Mouse (Mus musculus) CH12.LX (cell line): ENCODE measurements around the gene Pithd1. TPM values are rescaled to one million over a fixed set of nuclear protein-coding genes. Genes with fewer than 3 reads are reported as not detected.
A peak's percentile ranks its signal among the peaks of the same experiment; 100 is the strongest.

Experiments
- DNase-seq: peaks from one replicate; pipeline ENCODE4 v3.0.0-alpha.2; 2013; ENCODE audit errors: extremely low read depth
- H3K27ac ChIP-seq: 2 replicates; pipeline ENCODE4 v1.5.1; 2012; ENCODE audit warnings: low read depth, mild to moderate bottlenecking, control low read depth, moderate library complexity; ENCODE audit not compliant: insufficient read depth
- H3K27me3 ChIP-seq: replicated peaks from 2 replicates; pipeline ENCODE3; 2012; ENCODE audit warnings: inconsistent platforms
- H3K36me3 ChIP-seq, 2 experiments: replicated peaks in 1 of 2; 2 replicates each; pipeline versions ENCODE3 to v1.6.1; 2012; ENCODE audit warnings: inconsistent platforms in 1 of 2, low read length in 1 of 2, mild to moderate bottlenecking in 1 of 2, mixed read lengths in 1 of 2, moderate library complexity in 1 of 2; ENCODE audit not compliant: control insufficient read depth in 1 of 2, insufficient read depth in 1 of 2
- H3K4me1 ChIP-seq, 2 experiments: 2 replicates each; pipeline ENCODE4 v1.6.1; 2012; ENCODE audit warnings: inconsistent platforms in 1 of 2, moderate library complexity in 1 of 2; ENCODE audit not compliant: insufficient read depth in 2 of 2, control insufficient read depth in 1 of 2
- H3K4me2 ChIP-seq: 2 replicates; pipeline ENCODE4 v1.6.1; 2012; ENCODE audit warnings: low read depth, mild to moderate bottlenecking, control low read depth; ENCODE audit not compliant: poor library complexity, insufficient read depth, severe bottlenecking
- H3K4me3 ChIP-seq, 3 experiments: fragments of 150-350 bp in 1 of 3; sonication (generic) in 1 of 3; replicated peaks in 1 of 3; 2 replicates each; pipeline versions ENCODE3 to v1.5.1; 2011 to 2012; ENCODE audit warnings: low read depth in 2 of 3, low read length in 2 of 3, mild to moderate bottlenecking in 2 of 3, moderate library complexity in 2 of 3, control low read depth in 1 of 3, improper control_type of control experiment in 1 of 3, inconsistent platforms in 1 of 3, mixed read lengths in 1 of 3; ENCODE audit not compliant: poor library complexity in 1 of 3
- H3K79me2 ChIP-seq: replicated peaks from 2 replicates; pipeline ENCODE4 v1.6.1; 2012; ENCODE audit warnings: mild to moderate bottlenecking, moderate library complexity; ENCODE audit not compliant: control insufficient read depth, poor library complexity, insufficient read depth, severe bottlenecking; ENCODE audit errors: extremely low read depth
- H3K9ac ChIP-seq: 2 replicates; pipeline ENCODE4 v1.6.1; 2012; ENCODE audit warnings: low read depth, mild to moderate bottlenecking, control low read depth, moderate library complexity; ENCODE audit not compliant: insufficient read depth
- H3K9me3 ChIP-seq: replicated peaks from 2 replicates; pipeline ENCODE3; 2012; ENCODE audit warnings: low read length, inconsistent platforms, mixed read lengths
- BHLHE40 ChIP-seq: IDR thresholded peaks from 2 replicates; pipeline ENCODE4 v1.6.1; 2011; ENCODE audit warnings: mild to moderate bottlenecking, low read depth, low read length, improper control_type of control experiment
- CHD1 ChIP-seq: IDR thresholded peaks from 2 replicates; pipeline ENCODE4 v1.6.1; 2012; ENCODE audit warnings: low read depth, low read length, improper control_type of control experiment, inconsistent platforms
- CHD2 ChIP-seq: IDR thresholded peaks from 2 replicates; pipeline ENCODE4 v1.6.1; 2011; ENCODE audit warnings: low read length, improper control_type of control experiment
- CTCF ChIP-seq, 2 experiments: IDR thresholded peaks in 1 of 2; conservative IDR thresholded peaks in 1 of 2; 2 replicates each; pipeline ENCODE4 v1.5.1; 2011 to 2012; ENCODE audit warnings: low read depth in 2 of 2, low read length in 2 of 2, improper control_type of control experiment in 1 of 2, inconsistent platforms in 1 of 2, mild to moderate bottlenecking in 1 of 2, moderate library complexity in 1 of 2
- E2F4 ChIP-seq: IDR thresholded peaks from 2 replicates; pipeline ENCODE4 v1.6.1; 2011; ENCODE audit warnings: low read depth, low read length, improper control_type of control experiment; ENCODE audit not compliant: insufficient replicate concordance
- ELF1 ChIP-seq: IDR thresholded peaks from 2 replicates; pipeline ENCODE4 v1.6.1; 2014; ENCODE audit warnings: low read depth, mild to moderate bottlenecking, inconsistent platforms, low read length, improper control_type of control experiment
- EP300 ChIP-seq: IDR thresholded peaks from 2 replicates; pipeline ENCODE4 v1.6.1; 2011; ENCODE audit warnings: low read length, improper control_type of control experiment
- ETS1 ChIP-seq: conservative IDR thresholded peaks from 2 replicates; pipeline ENCODE4 v1.6.1; 2012; ENCODE audit warnings: low read depth, mild to moderate bottlenecking, inconsistent platforms, low read length, improper control_type of control experiment, moderate library complexity
- GABPA ChIP-seq: IDR thresholded peaks from 2 replicates; pipeline ENCODE4 v1.6.1; 2012; ENCODE audit warnings: low read depth, low read length, improper control_type of control experiment, inconsistent platforms; ENCODE audit not compliant: insufficient replicate concordance
- HCFC1 ChIP-seq: IDR thresholded peaks from 2 replicates; pipeline ENCODE4 v1.6.1; 2012; ENCODE audit warnings: low read depth, mild to moderate bottlenecking, inconsistent platforms, low read length, improper control_type of control experiment
- IRF4 ChIP-seq: IDR thresholded peaks from 2 replicates; pipeline ENCODE4 v1.6.1; 2014; ENCODE audit warnings: low read depth, mild to moderate bottlenecking, inconsistent platforms, low read length, improper control_type of control experiment
- JUN ChIP-seq: IDR thresholded peaks from 2 replicates; pipeline ENCODE4 v1.6.1; 2011; ENCODE audit warnings: low read depth, mild to moderate bottlenecking, low read length, improper control_type of control experiment, moderate library complexity; ENCODE audit not compliant: insufficient read depth
- JUND ChIP-seq: conservative IDR thresholded peaks from 2 replicates; pipeline ENCODE4 v1.6.1; 2011; ENCODE audit warnings: low read depth, low read length, improper control_type of control experiment
- MAX ChIP-seq: IDR thresholded peaks from 2 replicates; pipeline ENCODE4 v1.6.1; 2011; ENCODE audit warnings: low read length, improper control_type of control experiment
- MEF2A ChIP-seq: IDR thresholded peaks from 2 replicates; pipeline ENCODE4 v1.6.1; 2014; ENCODE audit warnings: low read depth, mild to moderate bottlenecking, inconsistent platforms, low read length, improper control_type of control experiment, borderline replicate concordance
- MYC ChIP-seq: IDR thresholded peaks from 2 replicates; pipeline ENCODE4 v1.6.1; 2011; ENCODE audit warnings: low read depth, mild to moderate bottlenecking, improper control_type of control experiment, low read length
- NELFE ChIP-seq: IDR thresholded peaks from 2 replicates; pipeline ENCODE4 v1.6.1; 2011; ENCODE audit warnings: low read depth, low read length, improper control_type of control experiment
- NRF1 ChIP-seq: IDR thresholded peaks from 2 replicates; pipeline ENCODE4 v1.6.1; 2014; ENCODE audit warnings: low read depth, mild to moderate bottlenecking, inconsistent platforms, low read length, improper control_type of control experiment, moderate library complexity
- PAX5 ChIP-seq: IDR thresholded peaks from 2 replicates; pipeline ENCODE4 v1.6.1; 2012; ENCODE audit warnings: low read length, inconsistent platforms, mixed read lengths
- POLR2A ChIP-seq: IDR thresholded peaks from 2 replicates; pipeline ENCODE4 v1.6.1; 2011; ENCODE audit warnings: low read depth, mild to moderate bottlenecking, improper control_type of control experiment, low read length
- POLR2AphosphoS2 ChIP-seq: IDR thresholded peaks from 2 replicates; pipeline ENCODE4 v1.6.1; 2011; ENCODE audit warnings: low read depth, low read length, improper control_type of control experiment
- RCOR1 ChIP-seq: conservative IDR thresholded peaks from 2 replicates; pipeline ENCODE4 v1.6.1; 2012; ENCODE audit warnings: low read depth, mild to moderate bottlenecking, inconsistent platforms, low read length, improper control_type of control experiment
- SIN3A ChIP-seq: IDR thresholded peaks from 2 replicates; pipeline ENCODE4 v1.6.1; 2012; ENCODE audit warnings: low read length, improper control_type of control experiment, inconsistent platforms
- TBP ChIP-seq: conservative IDR thresholded peaks from 2 replicates; pipeline ENCODE4 v1.6.1; 2011; ENCODE audit warnings: low read depth, low read length, improper control_type of control experiment
- TCF12 ChIP-seq: IDR thresholded peaks from 2 replicates; pipeline ENCODE4 v1.6.1; 2014; ENCODE audit warnings: low read depth, mild to moderate bottlenecking, inconsistent platforms, low read length, improper control_type of control experiment
- UBTF ChIP-seq: IDR thresholded peaks from 2 replicates; pipeline ENCODE4 v1.6.1; 2012; ENCODE audit warnings: low read depth, mild to moderate bottlenecking, inconsistent platforms, low read length, improper control_type of control experiment, moderate library complexity
- USF1 ChIP-seq: IDR thresholded peaks from 2 replicates; pipeline ENCODE4 v1.6.1; 2014; ENCODE audit warnings: low read depth, mild to moderate bottlenecking, inconsistent platforms, low read length, improper control_type of control experiment
- ZC3H11A ChIP-seq: IDR thresholded peaks from 2 replicates; pipeline ENCODE4 v1.6.1; 2012; ENCODE audit warnings: low read depth, mild to moderate bottlenecking, inconsistent platforms, low read length, improper control_type of control experiment
- ZKSCAN1 ChIP-seq: IDR thresholded peaks from 2 replicates; pipeline ENCODE4 v1.6.1; 2012; ENCODE audit warnings: low read depth, inconsistent platforms, low read length, improper control_type of control experiment, borderline replicate concordance
- ZNF384 ChIP-seq: IDR thresholded peaks from 2 replicates; pipeline ENCODE4 v1.6.1; 2012; ENCODE audit warnings: low read depth, low read length, improper control_type of control experiment, inconsistent platforms
- dilution Hi-C: fragments of 300-500 bp; cut with MboI; formaldehyde crosslinking; loops from 2 replicates; pipeline ENCODE4 v1.14.3; 2020; ENCODE audit warnings: low sequenced_read_pairs; ENCODE audit not compliant: extremely low pct_unique_long_range_greater_than_20kb, extremely low pct_ligation_motif_present
- in situ Hi-C: fragments of 300-500 bp; cut with MboI; formaldehyde crosslinking; loops from 3 replicates; pipeline ENCODE4 v1.14.3; 2019; ENCODE audit warnings: low sequenced_read_pairs, low pct_ligation_motif_present, low pct_unique_long_range_greater_than_20kb, mixed read lengths
- polyA plus RNA-seq: library from polyadenylated mRNA; unstranded; fragments of >175 nt; gene quantifications from 2 replicates; pipeline ENCODE4 v1.2.1, GENCODE M21; 2012; ENCODE audit warnings: low read depth; ENCODE audit not compliant: insufficient read length
- total RNA-seq, 2 experiments: library from RNA; depleted of rRNA; stranded (reverse); fragments of 300-350 nt in 1 of 2; fragments of >200 nt in 1 of 2; gene quantifications; 2 replicates each; pipeline ENCODE4 v1.2.3; 2012 to 2014

Gene Pithd1
- total and polyA plus RNA-seq, 3 experiments: 53.2 to 87.5 (median 53.2) TPM

- dilution Hi-C loops: no loop called here
- peaks cover 41 to 71% of the 10 kb centered on the region in 2 experiments for H3K36me3 ChIP-seq
Observed at GRCm38 (mm10) chr4:135964426-135964825, 22.6 kb downstream of the Pithd1 start.

GRCm38 (mm10) chr4:135963457-135964193, 23.4 kb downstream of the Pithd1 start, which contains the start of gene Gale:
TSS of gene Gale (plus strand) at chr4:135963727.
- H3K9ac ChIP-seq: peak within 1 kb of the TSS; percentile 85
- dilution Hi-C loops: no loop called here
- peak; percentile 98 for DNase-seq
- TF ChIP-seq BHLHE40 (peak; percentile 40), SIN3A (peak; percentile 99), CTCF (conservative IDR thresholded peaks at IDR 0.05 in 1 of 2, IDR thresholded peaks at IDR 0.05 in 1 of 2; ENCODE audit: low read depth in 2 of 2, low read length in 2 of 2) (no peak), TCF12 (peak; percentile 84), ZNF384 (no peak), USF1 (no peak), CHD2 (no peak), PAX5 (no peak), POLR2A (peak; percentile 94), NRF1 (peak; percentile 90), MEF2A (0 out of 2 replicates have a peak, but pooled peaks have one; percentile 27), MYC (0 out of 2 replicates have a peak, but pooled peaks have one; percentile 54), UBTF (no peak), RCOR1 (no peak), E2F4 (no peak), CHD1 (0 out of 2 replicates have a peak, but pooled peaks have one; percentile 44), JUND (no peak), GABPA (peak; percentile 9; the same call in 1 of the 2 replicates), EP300 (no peak), JUN (no peak), HCFC1 (peak; percentile 90), ETS1 (0 out of 2 replicates have a peak, but pooled peaks have one; percentile 4), POLR2AphosphoS2 (peak; percentile 89; the same call in 1 of the 2 replicates), NELFE (peak; percentile 90), TBP (peak; percentile 76), ZC3H11A (no peak), MAX (peak; percentile 34; the same call in 1 of the 2 replicates), ELF1 (peak; percentile 95), IRF4 (no peak), ZKSCAN1 (no peak)

More at GRCm38 (mm10) chr4:135964426-135964825, 22.6 kb downstream of the Pithd1 start:
- Histone ChIP-seq H3K27ac (no peak overlapping the region), H3K9me3 (no peaks in the 10 kb centered on the region), H3K4me3 (peak overlapping the region; percentile 61 to 79 (median 78)), H3K4me1 (peaks cover 7 to 27% of the 10 kb centered on the region in 2 experiments; a peak in 3 of 4 replicates), H3K9ac (peak overlapping the region; percentile 61), H3K27me3 (no peaks in the 10 kb centered on the region), H3K4me2 (peak overlapping the region; percentile 53), H3K79me2 (no peaks in the 10 kb centered on the region)
- no peak for DNase-seq
- in situ Hi-C loops: no loop called here
- TF ChIP-seq MEF2A (no peak), ZKSCAN1 (no peak)

More at GRCm38 (mm10) chr4:135963457-135964193, 23.4 kb downstream of the Pithd1 start, which contains the start of gene Gale:
- Histone ChIP-seq H3K4me2 (peak within 1 kb of the TSS; percentile 65), H3K9me3 (no peaks in the 10 kb centered on the region), H3K4me1 (peaks cover 7 to 27% of the 10 kb centered on the region in 2 experiments; a peak in 3 of 4 replicates), H3K79me2 (no peaks in the 10 kb centered on the region), H3K4me3 (peak within 1 kb of the TSS; percentile 78 to 92 (median 79)), H3K27me3 (no peaks in the 10 kb centered on the region), H3K36me3 (peaks cover 41 to 71% of the 10 kb centered on the region in 2 experiments), H3K27ac (peak within 1 kb of the TSS; percentile 61)
- in situ Hi-C loops: no loop called here
